27 mouse cellular contexts compared by ENCODE assay signal in genomic region chr6:66151786-66152185, GRCm38 (mm10).
DNase-seq lines count a peak whose midpoint lies in the region; ATAC-seq lines count a peak whose summit lies in the region.
"Had no signal": no experiment of that assay in that cellular context is flagged by ENCODE, and none has a peak within 500 bp of the region (broad histone marks: within the 10 kb centered on the region; RNA-seq: fewer than 3 reads in every experiment).

No protein-coding gene starts in this region.

- H3K4me2 ChIP-seq in neural tube, embryonic 11.5 days (ENCODE audit: low read depth), result no peak overlapping the region
- H3K4me2 ChIP-seq: embryonic facial prominence, embryonic 15.5 days; heart, embryonic 15.5 days; limb, embryonic 15.5 days; liver, embryonic 15.5 days; midbrain, embryonic 12.5 days had no signal

- ATAC-seq in neural tube, embryonic 11.5 days (ENCODE audit: insufficient read depth, low FRiP score, low TSS enrichment), result no peak
- ATAC-seq: activated CD4-positive, CD25-positive, alpha-beta regulatory T cell, adult 4 months; Patski had no signal

- H3K27ac ChIP-seq in embryonic facial prominence, embryonic 10.5 days (replicated peaks), result no peak overlapping the region
- no peak overlapping the region for H3K27ac ChIP-seq in neural tube, embryonic 11.5 days (ENCODE audit: low read depth, low read length)
- H3K27ac ChIP-seq: embryonic facial prominence, embryonic 15.5 days; forebrain, embryonic 10.5 days; heart, embryonic 15.5 days; limb, embryonic 15.5 days; liver, embryonic 15.5 days; macrophage; midbrain, embryonic 12.5 days had no signal

- 52% methylated on average over 3 of the region's 3 CpGs for WGBS in embryonic facial prominence, embryonic 10.5 days
- 57% methylated on average over 3 of the region's 3 CpGs for WGBS in neural tube, embryonic 11.5 days

- H3K9ac ChIP-seq in neural tube, embryonic 11.5 days (ENCODE audit: low read length), result no peak overlapping the region
- H3K9ac ChIP-seq: embryonic facial prominence, embryonic 15.5 days; heart, embryonic 15.5 days; limb, embryonic 15.5 days; liver, embryonic 15.5 days; midbrain, embryonic 12.5 days had no signal

- no peak overlapping the region for H3K4me3 ChIP-seq in embryonic facial prominence, embryonic 10.5 days
- H3K4me3 ChIP-seq in neural tube, embryonic 11.5 days (ENCODE audit: low read depth, low read length), result no peak overlapping the region
- H3K4me3 ChIP-seq: embryonic facial prominence, embryonic 15.5 days; forebrain, embryonic 10.5 days; heart, embryonic 15.5 days; limb, embryonic 15.5 days; liver, embryonic 15.5 days; midbrain, embryonic 12.5 days had no signal

- H3K27me3 ChIP-seq in embryonic facial prominence, embryonic 10.5 days (replicated peaks; ENCODE audit: low read depth, poor library complexity, severe bottlenecking), result no peaks in the 10 kb centered on the region
- H3K27me3 ChIP-seq in neural tube, embryonic 11.5 days (ENCODE audit: control insufficient read depth, insufficient read depth, low read length), result no peaks in the 10 kb centered on the region
- H3K27me3 ChIP-seq: embryonic facial prominence, embryonic 15.5 days; heart, embryonic 15.5 days; limb, embryonic 15.5 days; liver, embryonic 15.5 days; midbrain, embryonic 12.5 days; Patski had no signal

- H3K4me1 ChIP-seq in embryonic facial prominence, embryonic 10.5 days, result 0 out of 2 replicates have a peak, but pooled peaks cover 4% of the 10 kb centered on the region
- H3K4me1 ChIP-seq in neural tube, embryonic 11.5 days (ENCODE audit: control insufficient read depth, insufficient read depth, low read length), result no peaks in the 10 kb centered on the region
- H3K4me1 ChIP-seq: embryonic facial prominence, embryonic 15.5 days; forebrain, embryonic 10.5 days; heart, embryonic 15.5 days; limb, embryonic 15.5 days; liver, embryonic 15.5 days; midbrain, embryonic 12.5 days had no signal

- peak; percentile 43 for DNase-seq in embryo, embryonic 10 days (ENCODE audit: low spot score)
- no peak for DNase-seq in embryo, embryonic 9.5 days (ENCODE audit: extremely low spot score)
- DNase-seq in embryonic facial prominence, embryonic 10.5 days (ENCODE audit: low spot score), result peak; percentile 40
- peak; percentile 18 for DNase-seq in neural tube, embryonic 11.5 days (ENCODE audit: low spot score)
- peak; percentile 55 to 76 for DNase-seq in thymus, postnatal 36 days
- no peak for DNase-seq in cerebellum, postnatal 10 days
- DNase-seq in urinary bladder, postnatal 25 days (ENCODE audit: low spot score), result no peak
- no peak for DNase-seq in urinary bladder, postnatal 10 days (ENCODE audit: low spot score)
- DNase-seq: adrenal gland, postnatal 14 days; cerebellum, adult 11 months; cerebellum, postnatal 14 days; heart, adult 11 months; heart, postnatal 4 days; kidney, adult 18-20 months; kidney, postnatal 10 days; layer of hippocampus, postnatal 36 days; right cerebral cortex, postnatal 14 days; spleen, adult 18-20 months had no signal

- H3K36me3 ChIP-seq in embryonic facial prominence, embryonic 10.5 days (replicated peaks), result no peaks in the 10 kb centered on the region
- no peaks in the 10 kb centered on the region for H3K36me3 ChIP-seq in neural tube, embryonic 11.5 days (ENCODE audit: control insufficient read depth, insufficient read depth, low read length)
- H3K36me3 ChIP-seq: embryonic facial prominence, embryonic 15.5 days; forebrain, embryonic 10.5 days; heart, embryonic 15.5 days; limb, embryonic 15.5 days; liver, embryonic 15.5 days; midbrain, embryonic 12.5 days had no signal

- no peaks in the 10 kb centered on the region for H3K9me3 ChIP-seq in embryonic facial prominence, embryonic 10.5 days
- no peaks in the 10 kb centered on the region for H3K9me3 ChIP-seq in neural tube, embryonic 11.5 days (ENCODE audit: control insufficient read depth, low read length)
- H3K9me3 ChIP-seq: embryonic facial prominence, embryonic 15.5 days; forebrain, embryonic 10.5 days; heart, embryonic 15.5 days; limb, embryonic 15.5 days; liver, embryonic 15.5 days; midbrain, embryonic 12.5 days had no signal

Comparison
In these comparisons a context has a peak if more than half of its experiments do, and no peak if none do; other contexts are left out.
1. DNase-seq: peak in embryo, embryonic 10 days (single experiment), embryonic facial prominence, embryonic 10.5 days (single experiment), neural tube, embryonic 11.5 days (single experiment) and thymus, postnatal 36 days (2 of 2); none in embryo, embryonic 9.5 days (single experiment), cerebellum, postnatal 10 days (0 of 2), urinary bladder, postnatal 25 days (single experiment) and urinary bladder, postnatal 10 days (single experiment).